Mouse (Mus musculus) limb, embryonic 10.5 days (tissue): ENCODE results near the gene Rtp2. TPM values are rescaled to one million over a fixed set of nuclear protein-coding genes. Genes with fewer than 3 reads are reported as not detected.

ENCODE experiments used
- DNase-seq: peaks from one replicate; pipeline ENCODE4 v3.0.0-alpha.2; 2017; ENCODE audit warnings: low spot score
- H3K27ac ChIP-seq: fragments of 300-500 bp; sonication (generic); 2 replicates; pipeline ENCODE4 v1.5.1; 2016; ENCODE audit warnings: mild to moderate bottlenecking
- H3K27me3 ChIP-seq: fragments of 300-500 bp; sonication (generic); 2 replicates; pipeline ENCODE4 v1.6.1; 2016; ENCODE audit warnings: low read depth, mild to moderate bottlenecking; ENCODE audit not compliant: poor library complexity, severe bottlenecking
- H3K36me3 ChIP-seq: fragments of 300-500 bp; sonication (generic); 2 replicates; pipeline ENCODE4 v1.6.1; 2016; ENCODE audit warnings: mild to moderate bottlenecking, moderate library complexity
- H3K4me1 ChIP-seq: fragments of 300-500 bp; sonication (generic); 2 replicates; pipeline ENCODE4 v1.6.1; 2016
- H3K4me3 ChIP-seq: fragments of 300-500 bp; sonication (generic); 2 replicates; pipeline ENCODE4 v1.5.1; 2016; ENCODE audit warnings: mild to moderate bottlenecking, moderate library complexity
- H3K9me3 ChIP-seq: fragments of 300-500 bp; sonication (generic); replicated peaks from 2 replicates; pipeline ENCODE4 v1.6.1; 2016; ENCODE audit warnings: mild to moderate bottlenecking
- WGBS: fragments of 180-500 bp; shearing (Covaris S2); methylation state at CpG from one replicate; pipeline ENCODE4 v1.1.7; 2016; 5-methylcytosine and 5-hydroxymethylcytosine counted together
- polyA plus RNA-seq: library from polyadenylated mRNA; unstranded; fragments of >200 nt; fragmentation: Nextera tagmentation; extraction: Ambion mirVana; gene quantifications from 2 replicates; pipeline ENCODE4 v1.2.1, GENCODE M21; 2016

Gene Rtp2
- not detected in 2 replicates for polyA plus RNA-seq

DNA sequence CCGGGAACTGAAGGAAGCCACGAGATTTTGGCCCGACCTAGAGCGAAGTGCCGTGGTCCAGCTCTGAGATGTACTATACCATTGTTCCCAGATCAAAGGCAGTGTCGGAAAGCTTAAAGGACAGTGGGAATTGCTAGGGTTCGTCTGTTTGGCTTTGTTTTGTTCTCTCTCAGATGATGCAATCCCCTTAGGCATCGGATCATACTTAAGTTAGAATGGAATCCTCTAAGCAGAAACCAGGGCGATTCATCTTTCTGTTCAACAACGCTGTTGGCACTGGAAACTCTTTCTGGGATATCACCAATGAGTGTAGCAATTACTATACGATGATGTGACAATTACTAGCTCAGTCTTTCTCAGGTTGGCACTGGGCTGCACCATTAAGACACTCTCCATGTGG, at the start of gene Rtp2:
TSS of gene Rtp2 (minus strand) at position 101 of the 400 bp plus-strand sequence.
- Histone ChIP-seq H3K9me3 (no peaks in the 10 kb centered on the region), H3K27me3 (no peaks in the 10 kb centered on the region), H3K36me3 (no peaks in the 10 kb centered on the region), H3K27ac (no peak within 1 kb of the TSS), H3K4me3 (no peak within 1 kb of the TSS), H3K4me1 (no peaks in the 10 kb centered on the region)
- 86% methylated on average over 11 of the region's 11 CpGs for WGBS
- no peak for DNase-seq

DNA sequence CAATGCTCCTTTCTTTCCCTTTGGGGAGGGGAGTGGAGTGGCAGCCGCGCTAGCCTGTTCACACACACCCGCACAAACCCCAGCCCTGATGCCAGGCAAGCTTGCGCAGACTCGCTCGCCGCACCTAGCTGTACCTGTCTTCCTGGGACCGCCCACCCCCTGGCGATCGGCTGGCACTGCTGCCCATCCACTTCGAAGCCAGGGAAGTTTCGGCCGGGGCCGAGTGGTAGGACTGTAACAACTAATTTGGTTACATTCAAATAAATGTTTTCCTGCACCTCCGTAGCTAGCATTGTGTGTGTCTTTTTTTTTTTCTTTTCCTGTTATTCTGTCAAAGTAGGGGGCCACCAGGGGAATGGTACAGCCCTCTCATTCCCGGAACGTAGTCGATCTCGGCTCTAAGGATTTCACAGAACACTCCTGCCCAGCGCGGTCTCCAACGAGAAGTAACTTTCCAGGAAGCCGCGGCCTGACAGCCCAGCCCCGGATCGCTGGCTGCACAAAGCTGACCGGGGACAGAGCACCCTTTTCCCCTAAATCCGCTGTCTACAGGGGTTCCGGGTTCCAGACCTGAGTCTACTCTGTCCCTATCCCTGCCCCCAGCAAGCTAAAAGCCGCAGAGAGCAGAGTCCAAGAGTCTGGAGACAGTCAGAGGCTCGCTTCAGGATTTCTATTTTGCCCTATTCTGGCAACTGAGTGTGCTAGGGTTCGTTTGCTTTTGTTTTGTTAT, 49.0 kb upstream of the Rtp2 start:
- 2% methylated on average over 32 of the region's 32 CpGs for whole genome bisulfite sequencing
- Histone ChIP-seq H3K4me3 (peak overlapping the region; percentile 51), H3K36me3 (no peaks in the 10 kb centered on the region), H3K27ac (no peak overlapping the region), H3K9me3 (no peaks in the 10 kb centered on the region), H3K4me1 (peaks cover 44% of the 10 kb centered on the region), H3K27me3 (peaks cover 59% of the 10 kb centered on the region)
- DNase-seq, result peak; percentile 68

- peaks cover 44% of the 10 kb centered on the region for H3K4me1 ChIP-seq
- no peaks in the 10 kb centered on the region for H3K9me3 ChIP-seq
- WGBS, result 9% methylated on average over 11 of the region's 11 CpGs
- peak overlapping the region; percentile 51 for H3K4me3 ChIP-seq
- H3K36me3 ChIP-seq, result no peaks in the 10 kb centered on the region
- H3K27ac ChIP-seq, result no peak overlapping the region
- H3K27me3 ChIP-seq, result peaks cover 53% of the 10 kb centered on the region
- DNase-seq, result peak; percentile 31
These were observed 48.1 kb upstream of the Rtp2 start for GRCm38 (mm10) chr16:23980201-23980870.

- 86% methylated on average over 9 of the region's 9 CpGs for WGBS
- Histone ChIP-seq H3K4me3 (no peak overlapping the region), H3K9me3 (no peaks in the 10 kb centered on the region), H3K36me3 (no peaks in the 10 kb centered on the region), H3K27me3 (peaks cover 45% of the 10 kb centered on the region), H3K27ac (no peak overlapping the region), H3K4me1 (peaks cover 36% of the 10 kb centered on the region)
- peak; percentile 29 for DNase-seq
These were observed 47.3 kb upstream of the Rtp2 start for GRCm38 (mm10) chr16:23979446-23979845.

DNA sequence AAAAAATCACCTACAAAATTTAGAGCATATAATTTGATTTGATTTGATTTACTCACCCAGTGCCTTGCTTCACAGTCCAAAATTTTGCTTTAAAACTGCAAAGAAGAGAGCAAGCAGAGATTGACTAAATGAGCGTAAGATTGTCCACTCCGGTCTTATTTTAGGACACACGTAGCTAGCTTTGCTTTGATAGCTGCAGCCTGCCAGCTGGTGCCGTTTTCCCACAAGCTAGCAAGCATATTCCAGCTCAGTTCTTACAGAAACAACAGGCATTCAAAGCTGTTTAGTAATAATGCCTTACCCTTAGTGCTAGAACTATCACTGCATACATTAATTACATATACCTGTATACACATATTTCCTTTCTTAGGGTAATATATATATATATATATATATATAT, 46.3 kb upstream of the Rtp2 start:
- Histone ChIP-seq H3K27ac (no peak overlapping the region), H3K4me3 (no peak overlapping the region), H3K4me1 (peaks cover 29% of the 10 kb centered on the region), H3K36me3 (no peaks in the 10 kb centered on the region), H3K27me3 (peaks cover 39% of the 10 kb centered on the region), H3K9me3 (no peaks in the 10 kb centered on the region)
- DNase-seq, result no peak
- 93% methylated on average over 4 of the region's 4 CpGs for WGBS

DNA sequence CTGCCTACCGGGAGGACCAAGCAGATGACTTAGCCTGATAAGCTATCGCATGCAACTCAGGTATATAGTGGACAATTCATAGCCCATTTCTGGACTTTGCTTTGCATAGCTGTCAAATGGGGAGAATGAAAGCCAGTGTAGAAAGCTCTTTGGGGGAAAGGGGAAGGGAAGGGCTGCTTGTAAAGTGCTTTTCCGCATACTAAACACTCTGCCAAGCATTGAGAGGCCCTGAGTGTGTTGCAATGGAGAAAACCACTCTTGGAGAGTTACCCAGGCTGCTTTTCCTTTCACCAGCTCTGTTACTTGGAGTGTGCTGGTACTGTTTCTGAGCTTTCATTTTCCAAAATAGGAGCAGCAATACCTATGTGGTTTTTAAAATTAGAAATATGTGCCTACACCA, 45.5 kb upstream of the Rtp2 start:
- no peak overlapping the region for H3K27ac ChIP-seq
- no peaks in the 10 kb centered on the region for H3K9me3 ChIP-seq
- H3K27me3 ChIP-seq, result peaks cover 37% of the 10 kb centered on the region
- no peak overlapping the region for H3K4me3 ChIP-seq
- no peak for DNase-seq
- WGBS, result 86% methylated on average over 3 of the region's 3 CpGs
- H3K36me3 ChIP-seq, result no peaks in the 10 kb centered on the region
- peaks cover 23% of the 10 kb centered on the region for H3K4me1 ChIP-seq

DNA sequence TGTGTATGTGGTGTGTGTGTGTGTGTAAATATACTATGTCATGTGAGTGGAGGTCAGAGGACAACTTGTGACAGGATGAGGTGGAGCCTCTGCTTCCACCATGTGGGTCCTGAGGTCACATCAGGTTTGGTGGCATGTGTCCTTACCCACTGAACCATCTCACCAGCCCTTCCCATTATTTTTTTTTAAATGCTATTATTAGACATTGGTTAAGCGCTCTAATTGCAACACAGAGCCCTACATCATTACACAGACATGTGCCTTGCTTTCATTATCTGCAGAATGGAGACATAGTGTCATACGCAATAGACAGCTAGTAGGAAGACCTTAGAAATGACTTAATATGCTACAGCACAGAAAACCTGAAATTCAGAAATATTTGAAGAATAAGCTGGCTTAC, 44.0 kb upstream of the Rtp2 start:
- H3K27me3 ChIP-seq, result peaks cover 27% of the 10 kb centered on the region
- peaks cover 13% of the 10 kb centered on the region for H3K4me1 ChIP-seq
- WGBS, result 93% methylated on average over 2 of the region's 2 CpGs

GRCm38 (mm10) chr16:23973635-23974367, 41.6 kb upstream of the Rtp2 start:
- Histone ChIP-seq H3K4me1 (peaks cover 5% of the 10 kb centered on the region; the same call in 1 of the 2 replicates), H3K9me3 (no peaks in the 10 kb centered on the region), H3K36me3 (no peaks in the 10 kb centered on the region), H3K27ac (no peak overlapping the region), H3K4me3 (no peak overlapping the region), H3K27me3 (0 out of 2 replicates have a peak, but pooled peaks cover 4% of the 10 kb centered on the region)
- no peak for DNase-seq
- WGBS, result 89% methylated on average over 9 of the region's 9 CpGs

More for the DNA sequence above, 44.0 kb upstream of the Rtp2 start:
- H3K9me3 ChIP-seq, result no peaks in the 10 kb centered on the region
- no peak overlapping the region for H3K27ac ChIP-seq
- no peaks in the 10 kb centered on the region for H3K36me3 ChIP-seq
- H3K4me3 ChIP-seq, result no peak overlapping the region
- DNase-seq, result no peak

DNA sequence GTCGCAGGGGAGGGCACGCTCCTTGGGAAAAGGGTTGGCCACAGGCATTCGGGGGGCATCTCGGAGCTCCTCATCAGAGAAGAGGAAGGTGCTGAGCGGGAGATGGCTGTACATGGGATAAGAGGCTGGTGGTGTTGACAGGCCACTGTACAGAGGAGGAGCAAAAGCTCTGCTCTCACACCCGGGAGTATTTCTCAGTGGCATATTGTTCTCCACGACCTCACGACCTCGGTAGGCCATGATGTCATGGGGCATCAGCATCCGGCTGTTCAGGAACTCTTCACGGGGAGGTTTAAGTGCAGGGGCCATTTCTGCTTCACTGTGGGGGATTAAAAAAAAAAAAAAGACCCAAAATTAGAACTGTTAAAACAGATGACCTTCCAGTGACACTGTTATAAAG, 40.7 kb upstream of the Rtp2 start:
- 86% methylated on average over 11 of the region's 11 CpGs for WGBS
- no peak overlapping the region for H3K27ac ChIP-seq

GRCm38 (mm10) chr16:23972126-23972740, 40.0 kb upstream of the Rtp2 start:
- Histone ChIP-seq H3K27me3 (no peaks in the 10 kb centered on the region), H3K27ac (no peak overlapping the region), H3K36me3 (no peaks in the 10 kb centered on the region), H3K9me3 (no peaks in the 10 kb centered on the region), H3K4me1 (peaks cover 5% of the 10 kb centered on the region; the same call in 1 of the 2 replicates), H3K4me3 (no peak overlapping the region)
- no peak for DNase-seq
- WGBS, result 84% methylated on average over 20 of the region's 20 CpGs

More for the DNA sequence above, 40.7 kb upstream of the Rtp2 start:
- no peak for DNase-seq
- H3K4me1 ChIP-seq, result peaks cover 5% of the 10 kb centered on the region; the same call in 1 of the 2 replicates
- H3K9me3 ChIP-seq, result no peaks in the 10 kb centered on the region
- 0 out of 2 replicates have a peak, but pooled peaks cover 4% of the 10 kb centered on the region for H3K27me3 ChIP-seq
- no peaks in the 10 kb centered on the region for H3K36me3 ChIP-seq
- no peak overlapping the region for H3K4me3 ChIP-seq

DNA sequence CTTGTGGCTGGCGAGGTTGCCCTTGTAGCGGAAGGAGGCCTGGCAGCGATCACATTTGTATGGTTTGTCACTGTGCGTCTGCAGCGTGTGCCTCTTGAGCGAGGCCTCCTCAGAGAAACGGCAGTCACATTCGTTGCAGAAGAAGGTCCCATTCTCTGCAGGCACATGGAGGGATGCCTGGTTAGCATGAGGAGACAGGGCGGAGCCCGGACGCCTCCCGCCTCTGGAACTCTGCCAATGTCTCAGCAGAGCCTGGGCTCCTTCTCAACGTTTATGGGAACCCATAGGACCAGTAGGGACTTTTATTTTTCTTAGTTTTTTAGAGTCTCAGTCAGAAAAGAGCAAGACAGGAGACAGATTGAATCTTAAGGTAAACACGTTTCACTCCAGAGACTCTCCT, 37.7 kb upstream of the Rtp2 start:
- no peak overlapping the region for H3K4me3 ChIP-seq
- H3K27ac ChIP-seq, result no peak overlapping the region
- no peaks in the 10 kb centered on the region for H3K36me3 ChIP-seq
- H3K27me3 ChIP-seq, result no peaks in the 10 kb centered on the region
- WGBS, result 87% methylated on average over 14 of the region's 14 CpGs
- no peak for DNase-seq
- peaks cover 5% of the 10 kb centered on the region; the same call in 1 of the 2 replicates for H3K4me1 ChIP-seq
- H3K9me3 ChIP-seq, result no peaks in the 10 kb centered on the region

DNA sequence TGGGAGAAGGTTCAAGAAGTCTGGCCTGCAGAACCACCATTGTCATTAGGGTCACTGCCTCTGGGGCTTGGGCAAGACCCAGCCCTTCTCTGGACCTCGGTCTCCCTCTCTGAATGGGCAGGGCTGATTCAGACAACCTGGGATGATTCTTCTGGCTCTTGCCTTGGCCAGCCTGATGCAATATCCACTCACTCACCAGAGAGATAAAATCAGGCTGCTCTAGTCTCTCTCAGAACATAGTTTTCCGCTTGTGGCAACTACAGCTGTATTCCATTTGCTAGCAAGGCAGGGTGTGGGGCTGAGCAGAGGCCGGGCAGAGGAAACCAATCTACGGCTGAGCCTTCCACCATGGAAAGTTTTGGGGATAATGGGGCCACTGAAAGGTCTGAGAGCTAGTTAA, 36.7 kb upstream of the Rtp2 start:
- H3K4me1 ChIP-seq, result peaks cover 7% of the 10 kb centered on the region
- no peak for DNase-seq
- H3K27ac ChIP-seq, result no peak overlapping the region
- H3K36me3 ChIP-seq, result no peaks in the 10 kb centered on the region
- H3K9me3 ChIP-seq, result no peaks in the 10 kb centered on the region
- 82% methylated on average over 4 of the region's 4 CpGs for WGBS
- H3K27me3 ChIP-seq, result no peaks in the 10 kb centered on the region
- no peak overlapping the region for H3K4me3 ChIP-seq
